Mouse (Mus musculus) kidney, embryonic 15.5 days (tissue): ENCODE measurements at regions not wholly inside any gene's neighbourhood (a gene's known extent, or its start where the extent isn't known, plus 50 kb on each side); places are given as distances from the start of the nearest gene placed in this dataset.

Source experiments
- ATAC-seq: fragments of 200-750 bp; cut with Nextera tagmentation; replicated peaks from 2 replicates; pipeline ENCODE4 v1.8.0; 2017; ENCODE audit warnings: moderate TSS enrichment; ENCODE audit not compliant: low FRiP score
- H3K27ac ChIP-seq: fragments of 300-500 bp; sonication (generic); 2 replicates; pipeline ENCODE4 v1.5.1; 2015; ENCODE audit warnings: mild to moderate bottlenecking, inconsistent platforms
- H3K27me3 ChIP-seq: fragments of 300-500 bp; sonication (generic); 2 replicates; pipeline ENCODE4 v1.6.1; 2015; ENCODE audit warnings: inconsistent platforms
- H3K36me3 ChIP-seq: fragments of 300-500 bp; sonication (generic); 2 replicates; pipeline ENCODE4 v1.6.1; 2015; ENCODE audit warnings: inconsistent platforms
- H3K4me1 ChIP-seq: fragments of 300-500 bp; sonication (generic); 2 replicates; pipeline ENCODE4 v1.6.1; 2015; ENCODE audit warnings: inconsistent platforms
- H3K4me2 ChIP-seq: fragments of 300-500 bp; sonication (generic); 2 replicates; pipeline ENCODE4 v1.6.1; 2015; ENCODE audit warnings: moderate library complexity, mild to moderate bottlenecking, inconsistent platforms
- H3K4me3 ChIP-seq: fragments of 300-500 bp; sonication (generic); replicated peaks from 2 replicates; pipeline ENCODE4 v1.5.1; 2015; ENCODE audit warnings: mild to moderate bottlenecking, inconsistent platforms
- H3K9ac ChIP-seq: fragments of 300-500 bp; sonication (generic); 2 replicates; pipeline ENCODE4 v1.6.1; 2015; ENCODE audit warnings: mild to moderate bottlenecking, inconsistent platforms
- H3K9me3 ChIP-seq: fragments of 300-500 bp; sonication (generic); replicated peaks from 2 replicates; pipeline ENCODE4 v1.6.1; 2016; ENCODE audit warnings: inconsistent platforms
- WGBS: fragments of 180-500 bp; shearing (Covaris S2); methylation state at CpG from one replicate; pipeline ENCODE4 v1.1.7; 2015; ENCODE audit warnings: mixed read lengths; 5-methylcytosine and 5-hydroxymethylcytosine counted together

DNA sequence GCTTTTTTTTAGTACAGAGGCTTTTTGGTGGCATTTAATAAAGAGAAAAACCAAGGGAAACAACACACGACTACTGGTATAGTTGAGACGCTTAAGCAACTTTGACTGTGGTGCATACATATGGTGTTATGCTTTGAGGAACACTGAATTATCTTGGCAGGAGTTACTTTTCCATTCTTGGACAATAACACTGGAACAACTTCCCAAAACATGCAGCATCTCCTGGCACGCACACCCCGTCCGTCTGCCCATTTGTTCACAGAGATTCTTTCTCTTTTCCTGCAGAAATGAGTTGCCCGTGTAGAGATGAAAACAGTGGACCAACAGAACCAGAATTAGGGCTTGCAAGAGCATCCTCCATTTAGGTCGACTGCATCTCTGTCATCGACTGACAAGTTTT lies 544.7 kb downstream of the Arl4a start:
- Histone ChIP-seq H3K4me1 (no peaks in the 10 kb centered on the region), H3K4me3 (no peak overlapping the region), H3K27me3 (no peaks in the 10 kb centered on the region), H3K27ac (no peak overlapping the region), H3K9me3 (no peaks in the 10 kb centered on the region), H3K4me2 (no peak overlapping the region), H3K9ac (no peak overlapping the region), H3K36me3 (no peaks in the 10 kb centered on the region)
- WGBS, result 85% methylated on average over 8 of the region's 8 CpGs
- no peak for ATAC-seq

DNA sequence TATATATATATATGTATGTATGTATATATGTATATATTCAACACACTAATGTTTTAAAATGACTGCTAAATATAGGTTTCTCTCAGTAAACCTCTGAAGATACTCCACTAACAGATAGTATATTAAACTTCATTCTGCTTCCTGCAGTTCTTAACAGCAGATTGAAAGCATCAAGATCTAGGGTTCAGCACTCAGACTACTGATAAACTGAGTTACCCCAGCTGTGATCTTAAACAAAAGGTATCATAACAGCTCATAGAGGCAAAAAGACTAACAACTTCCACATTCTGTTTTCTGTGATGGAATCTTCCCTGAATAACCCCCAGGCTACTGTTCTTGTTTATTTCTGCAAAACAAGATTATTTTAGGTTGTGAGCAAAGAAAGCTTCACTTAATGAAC lies 564.8 kb downstream of the Arl4a start:
- Histone ChIP-seq H3K27me3 (no peaks in the 10 kb centered on the region), H3K9me3 (no peaks in the 10 kb centered on the region), H3K4me3 (no peak overlapping the region), H3K36me3 (no peaks in the 10 kb centered on the region), H3K9ac (no peak overlapping the region), H3K4me2 (no peak overlapping the region), H3K4me1 (no peaks in the 10 kb centered on the region), H3K27ac (no peak overlapping the region)
- no peak for ATAC-seq
